25 mouse cellular contexts compared by ENCODE assay signal in genomic region chr3:28740353-28740752, GRCm38 (mm10). TPM values are rescaled to one million over a fixed set of nuclear protein-coding genes. Genes with fewer than 3 reads are reported as not detected.
DNase-seq lines count a peak whose midpoint lies in the region; ATAC-seq and TF ChIP-seq lines count a peak whose summit lies in the region.
"Had no signal": no experiment of that assay in that cellular context is flagged by ENCODE, and none has a peak within 500 bp of the region (broad histone marks: within the 10 kb centered on the region; RNA-seq: fewer than 3 reads in every experiment).

No protein-coding gene starts in this region.

- no peak overlapping the region; the same call in 1 of the 2 replicates for H3K9ac ChIP-seq in intestine, embryonic 16.5 days (ENCODE audit: low read depth, low read length)
- H3K9ac ChIP-seq: embryonic facial prominence, embryonic 12.5 days; forebrain, embryonic 12.5 days had no signal

- peak; percentile 58 for ATAC-seq in intestine, embryonic 16.5 days
- ATAC-seq: forebrain, embryonic 14.5 days; forebrain, embryonic 16.5 days had no signal

- TF ChIP-seq POLR2A in small intestine, adult 2 months (IDR thresholded peaks at IDR 0.05; ENCODE audit: low read depth, low read length), result no peak

- H3K27ac ChIP-seq in intestine, embryonic 16.5 days (ENCODE audit: low read length), result 0 out of 2 replicates have a peak overlapping the region, but pooled peaks have one; percentile 15
- H3K27ac ChIP-seq in small intestine, adult 2 months (ENCODE audit: insufficient read depth, low read depth, low read length), result peak overlapping the region; percentile 87
- H3K27ac ChIP-seq: embryonic facial prominence, embryonic 10.5 days; embryonic facial prominence, embryonic 12.5 days; forebrain, embryonic 12.5 days had no signal

- no peak for TF ChIP-seq CTCF in small intestine, adult 2 months (IDR thresholded peaks at IDR 0.05; ENCODE audit: extremely low read depth, insufficient read length, insufficient replicate concordance, low read depth, low read length)

- no peak overlapping the region for H3K4me3 ChIP-seq in intestine, embryonic 16.5 days (ENCODE audit: low read length)
- no peak overlapping the region for H3K4me3 ChIP-seq in small intestine, adult 2 months (ENCODE audit: low read depth, low read length)
- H3K4me3 ChIP-seq: embryonic facial prominence, embryonic 10.5 days; embryonic facial prominence, embryonic 12.5 days; forebrain, embryonic 12.5 days had no signal

- no peaks in the 10 kb centered on the region for H3K27me3 ChIP-seq in intestine, embryonic 16.5 days (replicated peaks; ENCODE audit: control insufficient read depth, insufficient read depth, low read length)
- no peaks in the 10 kb centered on the region for H3K27me3 ChIP-seq in small intestine, adult 2 months (ENCODE audit: control insufficient read depth, insufficient read depth, low read length)
- H3K27me3 ChIP-seq: embryonic facial prominence, embryonic 12.5 days had no signal

- no peaks in the 10 kb centered on the region for H3K9me3 ChIP-seq in intestine, embryonic 16.5 days (ENCODE audit: control insufficient read depth, low read length)
- H3K9me3 ChIP-seq: embryonic facial prominence, embryonic 10.5 days; embryonic facial prominence, embryonic 12.5 days; forebrain, embryonic 12.5 days had no signal

- H3K36me3 ChIP-seq in intestine, embryonic 16.5 days (ENCODE audit: control insufficient read depth, insufficient read depth, low read length), result no peaks in the 10 kb centered on the region
- no peaks in the 10 kb centered on the region for H3K36me3 ChIP-seq in small intestine, adult 2 months (ENCODE audit: control insufficient read depth, insufficient read depth, low read length)
- H3K36me3 ChIP-seq: embryonic facial prominence, embryonic 10.5 days; embryonic facial prominence, embryonic 12.5 days; forebrain, embryonic 12.5 days had no signal

- WGBS in intestine, embryonic 16.5 days, result 34% methylated on average over 6 of the region's 6 CpGs
- 27% methylated on average over 6 of the region's 6 CpGs for WGBS in small intestine, adult 2 months

- no peaks in the 10 kb centered on the region for H3K4me1 ChIP-seq in intestine, embryonic 16.5 days (ENCODE audit: control insufficient read depth, insufficient read depth, low read length)
- H3K4me1 ChIP-seq in small intestine, adult 2 months (ENCODE audit: control insufficient read depth, insufficient read depth, insufficient read length, low read length), result peaks cover 21% of the 10 kb centered on the region; the same call in 1 of the 2 replicates
- H3K4me1 ChIP-seq: forebrain, embryonic 12.5 days had no signal

- peak; percentile 25 for DNase-seq in heart, adult 11 months
- no peak for DNase-seq in heart, adult 18-20 months
- no peak for DNase-seq in retina, embryonic 14.5 days (ENCODE audit: low spot score)
- no peak for DNase-seq in spleen, postnatal 10 days (ENCODE audit: low spot score in 2 of 2)
- DNase-seq in embryo, embryonic 10 days (ENCODE audit: low spot score), result no peak
- DNase-seq: adrenal gland, adult 2 months; adrenal gland, postnatal 10 days; adrenal gland, postnatal 25 days; cerebellum, adult 11 months; cerebellum, adult 18-20 months; cerebellum, adult 8-10 months; cerebellum, adult 9-11 months; cerebellum, postnatal 14 days; cerebellum, postnatal 36 days had no signal

- H3K4me2 ChIP-seq in intestine, embryonic 16.5 days (ENCODE audit: low read depth, low read length), result no peak overlapping the region
- H3K4me2 ChIP-seq: embryonic facial prominence, embryonic 12.5 days; forebrain, embryonic 12.5 days had no signal

RNA-seq across cellular contexts. Expression of gene Eif5a2, which starts 40.7 kb away (rescaled TPM):
- 1 to 10 TPM in 1 of 2 experiments, under 1 TPM in 1; 0.84 to 1.0 TPM for total RNA-seq in heart, adult 18-20 months (2021)
- polyA plus RNA-seq in intestine, embryonic 16.5 days (2015; fragmentation: Nextera tagmentation; extraction: Ambion mirVana), result 3.0 and 3.5 TPM in 2 replicates
- 0.05 and 0.08 TPM in 2 replicates for polyA plus RNA-seq in small intestine, adult 2 months (2012; rRNA removed)

RNA-seq across cellular contexts. Expression of gene Slc2a2, which starts 42.6 kb away (rescaled TPM):
- not detected for total RNA-seq in heart, adult 18-20 months (2021)
- 14.3 and 21.9 TPM in 2 replicates for polyA plus RNA-seq in intestine, embryonic 16.5 days (2015; fragmentation: Nextera tagmentation; extraction: Ambion mirVana)
- 23.6 and 63.9 TPM in 2 replicates for polyA plus RNA-seq in small intestine, adult 2 months (2012; rRNA removed)
- total RNA-seq: adrenal gland, postnatal 25 days; common myeloid progenitor, adult 5-6 weeks; ES-E14 had no signal
- polyA plus RNA-seq: C2C12; embryonic facial prominence, embryonic 14.5 days; forebrain, embryonic 12.5 days; forebrain, embryonic 14.5 days; forebrain, embryonic 16.5 days had no signal
